Mouse (Mus musculus): ENCODE results near the gene Myo15b. TPM values are rescaled to one million over a fixed set of nuclear protein-coding genes. Genes with fewer than 3 reads are reported as not detected.

The Myo15b gene
- polyA plus RNA-seq, 1 experiment from 2014 or later: 0.45 TPM

GRCm38 (mm10) chr11:115817331-115817730, 40.9 kb upstream of the Myo15b start:
- Histone ChIP-seq H3K36me3 (replicated peaks) (peaks cover 32% of the 10 kb centered on the region), H3K27me3 (no peaks in the 10 kb centered on the region), H3K4me1 (replicated peaks) (peaks cover 36% of the 10 kb centered on the region), H3K4me3 (replicated peaks) (no peak overlapping the region), H3K9ac (no peak overlapping the region), H3K4me2 (no peak overlapping the region), H3K9me3 (replicated peaks) (no peaks in the 10 kb centered on the region), H3K27ac (replicated peaks) (no peak overlapping the region)
- ATAC-seq (ENCODE audit: insufficient read depth): no peak
- 81% methylated on average over 5 of the region's 5 CpGs for WGBS (ENCODE audit: insufficient replicate concordance)

GRCm38 (mm10) chr11:115819915-115820623, 38.1 kb upstream of the Myo15b start:
- Histone ChIP-seq H3K27me3 (peaks cover 7% of the 10 kb centered on the region; the same call in 1 of the 2 replicates), H3K27ac (replicated peaks) (no peak overlapping the region), H3K4me1 (replicated peaks) (peaks cover 35% of the 10 kb centered on the region), H3K9ac (no peak overlapping the region), H3K4me2 (no peak overlapping the region), H3K4me3 (replicated peaks) (no peak overlapping the region), H3K36me3 (replicated peaks) (peaks cover 36% of the 10 kb centered on the region), H3K9me3 (replicated peaks) (no peaks in the 10 kb centered on the region)
- ATAC-seq (ENCODE audit: insufficient read depth): no peak
- WGBS (ENCODE audit: insufficient replicate concordance): 81% methylated on average over 16 of the region's 16 CpGs

- H3K36me3 ChIP-seq (replicated peaks): peaks cover 36% of the 10 kb centered on the region
- H3K9me3 ChIP-seq (replicated peaks): no peaks in the 10 kb centered on the region
- no peak overlapping the region for H3K27ac ChIP-seq (replicated peaks)
- peaks cover 10% of the 10 kb centered on the region for H3K27me3 ChIP-seq
- H3K9ac ChIP-seq: no peak overlapping the region
- H3K4me2 ChIP-seq: no peak overlapping the region
- peaks cover 34% of the 10 kb centered on the region for H3K4me1 ChIP-seq (replicated peaks)
- WGBS (ENCODE audit: insufficient replicate concordance): 58% methylated on average over 4 of the region's 4 CpGs
- no peak overlapping the region for H3K4me3 ChIP-seq (replicated peaks)
- no peak for ATAC-seq (ENCODE audit: insufficient read depth)
Observed at GRCm38 (mm10) chr11:115821001-115821400, 37.2 kb upstream of the Myo15b start.

- peak within 1 kb of the TSS; percentile 76 for H3K9ac ChIP-seq
- peaks cover 18% of the 10 kb centered on the region for H3K36me3 ChIP-seq (replicated peaks)
- ATAC-seq (ENCODE audit: insufficient read depth): peak; percentile 96
- H3K27ac ChIP-seq (replicated peaks): peak within 1 kb of the TSS; percentile 74
- peak within 1 kb of the TSS; percentile 75 for H3K4me3 ChIP-seq (replicated peaks)
- peaks cover 46% of the 10 kb centered on the region for H3K4me1 ChIP-seq (replicated peaks)
- H3K27me3 ChIP-seq: peaks cover 22% of the 10 kb centered on the region
- under 1% methylated on average over 87 of the region's 87 CpGs for WGBS (ENCODE audit: insufficient replicate concordance)
- H3K4me2 ChIP-seq: peak within 1 kb of the TSS; percentile 99
- H3K9me3 ChIP-seq (replicated peaks): no peaks in the 10 kb centered on the region
Observed at GRCm38 (mm10) chr11:115823774-115824740, 34.1 kb upstream of the Myo15b start, which contains the start of gene Llgl2. TSS of gene Llgl2 (plus strand) at chr11:115824049.

GRCm38 (mm10) chr11:115824813-115825212, 33.4 kb upstream of the Myo15b start:
- Histone ChIP-seq H3K4me3 (replicated peaks) (peak overlapping the region; percentile 75), H3K4me1 (replicated peaks) (peaks cover 53% of the 10 kb centered on the region), H3K4me2 (peak overlapping the region; percentile 99), H3K9ac (peak overlapping the region; percentile 76), H3K27ac (replicated peaks) (0 out of 2 replicates have a peak overlapping the region, but pooled peaks have one; percentile 74), H3K9me3 (replicated peaks) (no peaks in the 10 kb centered on the region), H3K36me3 (replicated peaks) (peaks cover 16% of the 10 kb centered on the region), H3K27me3 (peaks cover 22% of the 10 kb centered on the region)
- no peak for ATAC-seq (ENCODE audit: insufficient read depth)
- WGBS (ENCODE audit: insufficient replicate concordance): 23% methylated on average over 11 of the region's 11 CpGs

GRCm38 (mm10) chr11:115826487-115826886, 31.7 kb upstream of the Myo15b start:
- H3K4me2 ChIP-seq: no peak overlapping the region
- peaks cover 22% of the 10 kb centered on the region for H3K27me3 ChIP-seq
- no peak for ATAC-seq (ENCODE audit: insufficient read depth)
- no peaks in the 10 kb centered on the region for H3K9me3 ChIP-seq (replicated peaks)
- H3K4me3 ChIP-seq (replicated peaks): no peak overlapping the region
- WGBS (ENCODE audit: insufficient replicate concordance): 65% methylated on average over 5 of the region's 5 CpGs
- H3K9ac ChIP-seq: no peak overlapping the region
- H3K36me3 ChIP-seq (replicated peaks): 0 out of 2 replicates have a peak, but pooled peaks cover 8% of the 10 kb centered on the region
- H3K4me1 ChIP-seq (replicated peaks): peaks cover 70% of the 10 kb centered on the region
- H3K27ac ChIP-seq (replicated peaks): no peak overlapping the region

- Histone ChIP-seq H3K9me3 (replicated peaks) (no peaks in the 10 kb centered on the region), H3K4me2 (no peak overlapping the region), H3K27ac (replicated peaks) (no peak overlapping the region), H3K4me1 (replicated peaks) (peaks cover 81% of the 10 kb centered on the region), H3K36me3 (replicated peaks) (0 out of 2 replicates have a peak, but pooled peaks cover 1% of the 10 kb centered on the region), H3K27me3 (peaks cover 22% of the 10 kb centered on the region), H3K4me3 (replicated peaks) (no peak overlapping the region), H3K9ac (no peak overlapping the region)
- no peak for ATAC-seq (ENCODE audit: insufficient read depth)
- 66% methylated on average over 6 of the region's 6 CpGs for WGBS (ENCODE audit: insufficient replicate concordance)
Observed at GRCm38 (mm10) chr11:115827624-115828023, 30.6 kb upstream of the Myo15b start.

- H3K27me3 ChIP-seq: peaks cover 22% of the 10 kb centered on the region
- H3K4me2 ChIP-seq: no peak overlapping the region
- H3K36me3 ChIP-seq (replicated peaks): no peaks in the 10 kb centered on the region
- H3K9me3 ChIP-seq (replicated peaks): no peaks in the 10 kb centered on the region
- no peak overlapping the region for H3K27ac ChIP-seq (replicated peaks)
- ATAC-seq (ENCODE audit: insufficient read depth): no peak
- WGBS (ENCODE audit: insufficient replicate concordance): 45% methylated on average over 4 of the region's 4 CpGs
- H3K4me3 ChIP-seq (replicated peaks): no peak overlapping the region
- no peak overlapping the region for H3K9ac ChIP-seq
- H3K4me1 ChIP-seq (replicated peaks): peaks cover 84% of the 10 kb centered on the region
Observed at GRCm38 (mm10) chr11:115829036-115829435, 29.2 kb upstream of the Myo15b start.

- no peak overlapping the region for H3K4me3 ChIP-seq (replicated peaks)
Observed at GRCm38 (mm10) chr11:115830550-115831325, 27.5 kb upstream of the Myo15b start.

GRCm38 (mm10) chr11:115831518-115831917, 26.7 kb upstream of the Myo15b start:
- WGBS (ENCODE audit: insufficient replicate concordance): 33% methylated on average over 3 of the region's 3 CpGs
- Histone ChIP-seq H3K4me1 (replicated peaks) (peaks cover 65% of the 10 kb centered on the region), H3K4me3 (replicated peaks) (peak overlapping the region; percentile 22)

More at GRCm38 (mm10) chr11:115830550-115831325, 27.5 kb upstream of the Myo15b start:
- WGBS (ENCODE audit: insufficient replicate concordance): 44% methylated on average over 25 of the region's 25 CpGs
- no peaks in the 10 kb centered on the region for H3K36me3 ChIP-seq (replicated peaks)
- peak overlapping the region; percentile 50 for H3K4me2 ChIP-seq
- 0 out of 2 replicates have a peak overlapping the region, but pooled peaks have one; percentile 15 for H3K9ac ChIP-seq
- no peak for ATAC-seq (ENCODE audit: insufficient read depth)
- peaks cover 12% of the 10 kb centered on the region; the same call in 1 of the 2 replicates for H3K27me3 ChIP-seq
- peak overlapping the region; percentile 81 for H3K27ac ChIP-seq (replicated peaks)
- H3K9me3 ChIP-seq (replicated peaks): no peaks in the 10 kb centered on the region
- peaks cover 72% of the 10 kb centered on the region for H3K4me1 ChIP-seq (replicated peaks)

More at GRCm38 (mm10) chr11:115831518-115831917, 26.7 kb upstream of the Myo15b start:
- peak overlapping the region; percentile 81 for H3K27ac ChIP-seq (replicated peaks)
- H3K9me3 ChIP-seq (replicated peaks): no peaks in the 10 kb centered on the region
- H3K4me2 ChIP-seq: peak overlapping the region; percentile 50
- no peaks in the 10 kb centered on the region for H3K36me3 ChIP-seq (replicated peaks)
- ATAC-seq (ENCODE audit: insufficient read depth): peak; percentile 32
- H3K9ac ChIP-seq: 0 out of 2 replicates have a peak overlapping the region, but pooled peaks have one; percentile 15
- peaks cover 12% of the 10 kb centered on the region; the same call in 1 of the 2 replicates for H3K27me3 ChIP-seq
